Mouse (Mus musculus) adrenal gland, adult (tissue): ENCODE measurements at regions not wholly inside any gene's neighbourhood (a gene's known extent, or its start where the extent isn't known, plus 50 kb on each side); places are given as distances from the start of the nearest gene placed in this dataset.
A peak's percentile ranks its signal among the peaks of the same experiment; 100 is the strongest.
"Not testable (repeated sequence)": the region's sequence is repeated elsewhere in the genome, so short reads cannot be mapped to it uniquely, and the experiment has no call there.

Experiments used
- DNase-seq, 2 experiments: peaks; one replicate each; pipeline ENCODE4 v3.0.0; 2022 to 2023; ENCODE audit warnings: low spot score in 1 of 2; ENCODE audit not compliant: inconsistent age in 2 of 2

DNA sequence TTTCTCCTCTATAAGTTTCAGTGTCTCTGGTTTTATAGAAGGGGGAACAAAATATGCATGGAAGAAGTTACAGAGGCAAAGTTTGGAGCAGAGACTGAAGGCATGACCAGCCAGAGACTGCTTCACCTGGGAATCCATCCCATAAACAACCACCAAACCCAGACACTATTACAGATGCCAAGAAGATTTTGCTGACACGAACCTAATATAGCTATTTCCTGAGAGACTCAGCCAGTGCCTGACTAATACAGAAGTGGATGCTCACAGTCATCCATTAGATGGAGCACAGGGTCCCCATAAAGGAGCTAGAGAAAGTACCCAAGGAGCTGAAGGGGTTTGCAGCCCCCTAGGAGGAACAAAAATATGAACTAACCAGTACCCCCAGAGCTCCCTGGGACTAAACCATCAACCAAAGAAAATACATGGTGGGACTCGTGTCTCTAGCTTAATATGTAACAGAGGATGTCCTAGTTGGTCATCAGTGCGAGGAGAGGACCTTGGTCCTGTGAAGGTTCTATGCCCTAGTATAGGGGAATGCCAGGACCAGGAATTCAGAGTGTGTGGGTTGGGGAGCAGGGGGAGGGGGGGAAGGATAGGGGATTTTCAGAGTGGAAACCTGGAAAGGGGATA is 621.2 kb upstream of the Msl3l2 start:
- not testable (repeated sequence) for DNase-seq

DNA sequence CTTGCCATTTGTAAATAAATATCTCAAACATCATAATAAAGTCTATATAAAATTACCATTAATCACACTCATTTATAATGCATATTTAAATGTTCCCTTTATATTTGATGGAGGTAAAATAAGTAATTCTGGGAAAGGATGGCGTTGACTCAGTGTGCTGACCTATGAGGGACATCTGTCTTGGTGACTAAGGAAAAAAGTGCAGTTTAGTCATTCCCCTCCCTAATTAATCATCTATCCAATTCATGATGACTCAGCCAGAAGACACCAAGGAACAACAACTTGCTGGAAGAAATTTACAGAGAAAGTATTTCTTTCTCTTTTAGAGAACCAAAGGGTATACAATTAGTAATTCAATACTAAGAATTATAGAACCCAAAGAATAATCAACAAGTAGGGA is 584.0 kb upstream of the Msl3l2 start:
- peak in 1 of 2 experiments; percentile 27 for DNase-seq

DNA sequence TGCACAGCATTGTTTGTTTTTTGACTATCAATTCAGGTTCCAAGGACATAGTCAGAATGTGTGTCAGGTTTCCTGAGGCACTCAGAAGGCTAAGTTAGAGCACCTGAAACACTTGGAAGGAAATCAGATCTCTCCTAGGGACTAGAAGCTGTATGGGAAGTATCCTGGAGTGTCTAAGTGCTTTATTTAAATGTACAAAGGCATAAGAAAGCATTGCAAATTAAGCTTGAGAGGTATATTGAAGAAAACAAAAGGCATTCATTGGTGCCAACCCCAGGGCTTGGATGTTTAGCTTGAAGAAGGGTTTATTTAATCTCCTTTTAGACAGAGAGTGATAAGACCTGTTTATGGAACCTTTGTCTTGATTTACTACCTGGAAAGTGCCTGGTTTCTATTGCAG is 569.3 kb upstream of the Msl3l2 start:
- no peak for DNase-seq

DNA sequence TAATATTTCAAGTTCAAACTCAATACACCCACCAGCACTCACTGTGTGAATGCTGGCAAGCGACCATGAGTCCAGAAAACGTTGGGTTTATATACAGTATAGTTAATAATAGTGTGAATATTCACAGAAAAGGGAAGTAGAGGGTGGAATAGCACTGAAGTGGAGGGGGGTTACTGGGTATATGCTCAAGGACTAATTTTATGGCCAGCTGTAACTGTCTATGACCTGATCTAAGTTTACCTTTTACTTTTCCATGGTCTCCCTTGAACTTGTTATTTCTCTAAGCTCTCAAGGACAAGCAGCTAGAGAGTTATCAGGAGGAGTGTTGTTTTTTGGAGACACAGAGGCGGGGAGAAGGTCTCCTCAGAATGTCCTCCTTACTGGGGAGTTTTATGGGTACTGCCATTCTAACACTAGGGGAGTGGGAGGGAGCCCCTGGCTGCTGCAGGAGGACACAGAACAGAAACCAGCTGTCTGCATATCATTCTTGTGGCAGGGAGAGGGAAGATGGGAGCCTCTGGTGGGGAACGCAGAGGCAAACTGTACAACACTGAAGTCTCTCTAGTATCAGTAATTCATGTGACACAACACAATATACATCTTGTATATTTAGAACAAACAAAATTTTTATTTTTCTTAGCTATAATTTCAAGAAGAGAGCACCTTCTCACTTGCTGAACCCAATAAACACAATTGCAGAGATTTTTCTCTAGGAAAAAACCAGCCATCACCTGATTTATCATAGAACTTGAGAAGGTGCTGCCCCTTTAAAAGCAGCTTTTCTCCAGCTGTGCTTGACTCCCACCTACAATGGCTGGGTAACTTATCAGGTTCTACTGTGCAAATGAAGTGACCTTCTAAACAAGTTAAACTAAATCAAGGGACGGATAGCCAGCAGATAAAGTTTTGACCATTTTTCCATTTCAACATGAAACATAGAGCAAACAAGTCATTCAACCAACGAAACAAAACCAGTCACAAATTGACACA is 560.0 kb upstream of the Msl3l2 start:
- no peak for DNase-seq

DNA sequence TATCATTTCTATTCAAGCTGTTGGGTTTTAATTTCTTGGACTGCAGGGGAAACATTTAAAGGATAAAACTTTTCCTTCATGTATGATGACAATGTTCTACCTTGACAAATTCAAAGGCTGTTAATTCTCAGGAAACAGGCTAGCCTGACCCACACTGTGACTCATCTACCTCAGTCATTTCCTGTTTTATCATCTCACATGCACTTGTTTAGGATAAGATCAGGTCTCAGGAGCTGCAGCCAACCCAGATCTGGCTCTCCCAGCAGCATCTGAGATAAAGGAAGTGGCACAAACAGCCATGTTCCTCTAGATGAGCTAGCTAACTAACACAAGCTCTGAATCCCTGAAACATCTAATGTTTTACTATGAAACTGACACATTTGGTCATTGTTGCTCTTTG is 541.8 kb upstream of the Msl3l2 start:
- DNase-seq = no peak

DNA sequence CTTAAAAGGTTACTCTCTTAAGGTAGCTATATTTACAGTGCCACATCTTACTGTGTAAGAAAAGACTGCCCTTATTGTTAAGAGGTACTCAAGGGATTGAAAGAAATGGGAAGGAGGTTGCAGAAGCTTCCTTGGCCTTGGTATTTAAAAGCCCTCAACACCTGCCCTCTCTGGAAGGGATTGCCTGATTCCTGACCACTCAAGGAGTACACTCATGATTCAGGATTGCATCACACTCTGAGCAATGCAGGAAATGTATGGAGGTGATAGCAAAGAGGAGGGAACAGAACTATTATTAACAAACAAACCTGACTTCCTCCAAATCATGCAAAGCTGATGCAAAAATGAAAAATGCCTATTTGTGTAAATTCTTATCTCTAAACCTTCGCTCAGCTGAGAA is 534.0 kb upstream of the Msl3l2 start:
- DNase-seq = peak in 1 of 2 experiments; percentile 5

DNA sequence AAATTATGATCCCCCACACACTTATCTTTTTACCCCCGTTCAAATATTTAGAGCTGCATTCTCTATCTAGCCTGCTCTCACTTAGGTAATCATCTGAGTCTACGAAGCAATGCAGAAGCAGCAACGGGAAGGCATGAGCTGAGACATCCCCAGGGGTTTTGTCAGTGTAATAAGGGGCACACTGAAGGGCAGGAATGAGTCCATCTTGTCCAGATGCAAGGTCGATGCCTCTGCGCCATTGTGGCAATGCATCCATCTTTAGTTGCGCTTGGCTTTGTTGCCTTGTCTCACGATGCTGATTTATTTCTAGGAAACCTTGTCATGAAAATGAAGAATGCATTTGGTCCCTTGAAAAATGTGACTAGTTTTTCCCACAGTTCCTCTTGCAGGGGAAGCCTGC is 515.7 kb upstream of the Msl3l2 start:
- DNase-seq = peak; percentile 22 to 82

DNA sequence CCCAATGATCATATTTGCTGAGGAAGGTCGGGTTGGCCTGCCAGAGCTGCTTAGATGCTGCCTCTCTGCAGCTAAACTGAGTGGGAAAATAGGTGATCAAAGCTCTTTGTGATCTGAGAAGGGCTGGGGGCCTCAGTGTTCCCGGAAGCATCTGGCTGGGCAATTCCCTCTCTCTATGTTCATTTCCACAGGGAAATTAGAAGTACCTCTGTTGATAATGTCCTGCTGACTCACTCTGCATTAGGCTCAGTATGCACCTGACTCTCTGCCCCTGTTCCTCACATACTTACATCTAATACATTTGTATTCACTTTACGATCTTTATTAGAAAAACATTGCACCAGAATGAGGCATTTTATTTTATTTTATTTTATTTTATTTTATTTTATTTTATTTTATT is 514.8 kb upstream of the Msl3l2 start:
- no peak for DNase-seq

DNA sequence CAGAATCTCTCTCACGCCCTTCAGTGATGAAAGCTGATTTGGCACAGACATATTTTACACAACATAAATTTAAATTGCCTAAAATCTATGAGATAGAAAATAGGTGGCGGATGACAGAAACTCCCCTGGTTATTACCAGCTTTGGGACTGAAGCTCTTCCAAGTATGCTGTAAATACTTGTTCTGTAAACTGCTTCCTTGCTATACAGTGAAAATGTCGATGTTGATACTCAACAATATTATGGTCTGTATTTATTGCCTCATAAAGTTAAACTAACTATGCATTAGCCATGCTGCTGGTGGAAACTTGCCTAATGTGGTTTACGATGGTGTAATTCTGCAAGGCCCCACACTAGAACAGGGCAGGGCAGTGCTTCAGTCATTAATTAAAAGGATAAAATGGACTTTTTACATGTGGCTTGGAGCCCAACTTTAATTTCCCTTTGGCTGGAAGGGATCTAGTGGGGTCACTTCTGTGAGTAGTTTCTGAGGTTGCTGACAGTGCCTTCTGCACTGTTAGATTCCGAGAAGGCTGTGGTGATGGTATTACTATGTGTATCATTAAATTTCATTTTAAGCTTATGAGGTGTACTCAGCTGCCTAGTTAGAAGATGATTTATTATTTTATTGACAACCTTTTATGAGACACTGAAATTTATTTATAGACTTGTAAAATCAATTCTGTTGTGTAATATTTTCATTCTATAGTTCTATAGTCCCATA is 482.0 kb upstream of the Msl3l2 start:
- no peak for DNase-seq

DNA sequence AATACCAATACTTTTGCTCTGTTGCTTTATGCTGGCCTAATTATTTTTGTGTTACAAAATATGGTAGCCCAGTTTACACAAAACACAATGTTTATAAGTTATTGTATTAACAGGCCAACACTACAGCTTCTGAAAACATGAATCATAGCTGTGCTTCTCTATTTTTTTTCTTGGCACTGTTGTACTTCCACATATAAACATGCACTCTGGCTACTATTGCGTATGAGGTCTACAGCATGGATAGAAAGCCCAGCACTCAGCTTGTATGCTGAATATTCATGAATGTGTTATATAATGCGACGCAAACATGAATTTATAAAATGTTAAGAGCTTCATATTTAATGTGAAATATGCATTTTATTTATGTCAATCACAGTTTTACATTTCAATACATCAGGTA is 465.4 kb upstream of the Msl3l2 start:
- DNase-seq = no peak
